Mouse (Mus musculus) heart, postnatal 0 days (tissue): ENCODE measurements around the gene Sult2a8.

Source experiments
- CTCF ChIP-seq: IDR thresholded peaks from 2 replicates; pipeline ENCODE4 v1.5.1; 2016; ENCODE audit warnings: antibody characterized with exemption, control low read depth, low read depth
- EP300 ChIP-seq: IDR thresholded peaks from 2 replicates; pipeline ENCODE4 v1.6.1; 2016; ENCODE audit warnings: antibody characterized with exemption, low read depth

DNA sequence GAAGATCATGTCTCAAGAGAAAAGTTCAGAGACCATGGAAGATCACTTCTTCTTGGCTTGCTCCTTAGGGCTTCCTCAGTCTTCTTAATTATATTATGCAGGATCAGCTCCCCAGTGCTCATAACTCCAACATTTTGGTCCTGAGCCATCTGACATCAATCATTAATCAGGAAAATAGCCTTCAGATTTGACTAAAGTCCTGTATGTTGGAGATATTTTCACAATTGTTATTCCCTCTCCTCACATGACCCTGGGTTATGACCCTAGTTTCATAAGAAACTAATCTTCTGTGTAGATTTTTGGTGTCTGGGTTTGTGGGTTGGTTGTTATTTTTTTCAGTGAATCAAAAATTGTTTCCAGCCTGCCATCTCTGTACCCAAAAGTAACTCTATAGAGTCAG is 7.0 kb downstream of the Sult2a8 start:
- TF ChIP-seq CTCF, result no peak
- TF ChIP-seq EP300, result no peak
